Mouse (Mus musculus) myocyte (in vitro differentiated cells): ENCODE results near the gene Ipcef1.

Experiments
- CEBPB ChIP-seq: IDR thresholded peaks from 2 replicates; pipeline ENCODE4 v1.6.1; 2011; ENCODE audit warnings: mild to moderate bottlenecking, moderate library complexity; ENCODE audit not compliant: poor library complexity, insufficient read depth, severe bottlenecking
- E2F4 ChIP-seq: IDR thresholded peaks from one replicate; pipeline ENCODE4 v1.6.1; 2011; ENCODE audit warnings: mild to moderate bottlenecking, control low read depth, moderate library complexity; ENCODE audit not compliant: insufficient read depth
- MAX ChIP-seq: IDR thresholded peaks from one replicate; pipeline ENCODE4 v1.6.1; 2011; ENCODE audit warnings: low read depth, mild to moderate bottlenecking, control low read depth
- MYOD1 ChIP-seq, 3 experiments: IDR thresholded peaks; one replicate each; pipeline ENCODE4 v1.6.1; 2011; ENCODE audit warnings: control low read depth in 2 of 3, low read depth in 2 of 3, mild to moderate bottlenecking in 2 of 3, moderate library complexity in 1 of 3; ENCODE audit not compliant: insufficient read length in 2 of 3, control insufficient read depth in 1 of 3
- MYOG ChIP-seq, 3 experiments: IDR thresholded peaks; one replicate each; pipeline ENCODE4 v1.6.1; 2011; ENCODE audit warnings: control low read depth in 2 of 3, low read depth in 2 of 3, mild to moderate bottlenecking in 2 of 3; ENCODE audit not compliant: insufficient read length in 2 of 3, control insufficient read depth in 1 of 3, insufficient read depth in 1 of 3
- POLR2A ChIP-seq: IDR thresholded peaks from one replicate; pipeline ENCODE4 v1.6.1; 2011; ENCODE audit warnings: low read depth, mild to moderate bottlenecking, control low read depth, moderate library complexity; ENCODE audit not compliant: insufficient read length
- POLR2AphosphoS2 ChIP-seq: IDR thresholded peaks from one replicate; pipeline ENCODE4 v1.6.1; 2011; ENCODE audit warnings: low read depth, control low read depth; ENCODE audit not compliant: insufficient read length
- REST ChIP-seq: IDR thresholded peaks from one replicate; pipeline ENCODE4 v1.6.1; 2011; ENCODE audit warnings: mild to moderate bottlenecking, control low read depth, moderate library complexity; ENCODE audit not compliant: insufficient read depth, insufficient read length
- TCF12 ChIP-seq: IDR thresholded peaks from one replicate; pipeline ENCODE4 v1.6.1; 2011; ENCODE audit warnings: mild to moderate bottlenecking, control low read depth; ENCODE audit not compliant: poor library complexity, insufficient read depth, severe bottlenecking
- TCF3 ChIP-seq: IDR thresholded peaks from one replicate; pipeline ENCODE4 v1.6.1; 2011; ENCODE audit warnings: low read depth, control low read depth; ENCODE audit not compliant: insufficient read length
- USF1 ChIP-seq: IDR thresholded peaks from one replicate; pipeline ENCODE4 v1.6.1; 2011; ENCODE audit warnings: low read depth, mild to moderate bottlenecking, control low read depth, moderate library complexity

DNA sequence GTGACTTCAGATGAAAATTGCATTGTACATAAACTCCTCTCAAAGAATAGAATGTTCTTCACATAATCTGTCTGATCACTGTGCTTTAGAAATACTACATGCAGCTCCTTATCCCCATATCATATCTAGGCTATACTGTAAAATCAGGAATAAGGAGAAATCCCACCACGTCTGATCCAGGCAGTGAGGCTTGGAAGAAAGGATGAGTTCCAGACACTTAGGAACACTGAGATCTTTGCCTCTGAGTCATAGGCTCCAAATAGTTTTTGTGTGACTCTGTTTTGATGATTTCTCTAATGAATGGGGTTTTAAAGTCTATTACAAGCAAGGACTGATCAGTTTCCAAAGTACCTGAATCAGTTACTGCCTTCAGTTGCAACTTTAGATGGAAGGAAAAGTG, 210.1 kb downstream of the Ipcef1 start:
- TF ChIP-seq POLR2A (no peak), CEBPB (no peak), E2F4 (no peak), MAX (no peak), POLR2AphosphoS2 (no peak), MYOD1 (IDR thresholded peaks at IDR 0.05; ENCODE audit: control insufficient read depth in 1 of 3, insufficient read length in 2 of 3, low read depth in 2 of 3) (no peak), TCF12 (no peak), MYOG (IDR thresholded peaks at IDR 0.05; ENCODE audit: control insufficient read depth in 1 of 3, insufficient read depth in 1 of 3, insufficient read length in 2 of 3, low read depth in 2 of 3) (no peak), USF1 (no peak), TCF3 (no peak), REST (no peak)
